Mouse (Mus musculus): Measurements from ENCODE around the gene Nrl.

Gene Nrl

DNA sequence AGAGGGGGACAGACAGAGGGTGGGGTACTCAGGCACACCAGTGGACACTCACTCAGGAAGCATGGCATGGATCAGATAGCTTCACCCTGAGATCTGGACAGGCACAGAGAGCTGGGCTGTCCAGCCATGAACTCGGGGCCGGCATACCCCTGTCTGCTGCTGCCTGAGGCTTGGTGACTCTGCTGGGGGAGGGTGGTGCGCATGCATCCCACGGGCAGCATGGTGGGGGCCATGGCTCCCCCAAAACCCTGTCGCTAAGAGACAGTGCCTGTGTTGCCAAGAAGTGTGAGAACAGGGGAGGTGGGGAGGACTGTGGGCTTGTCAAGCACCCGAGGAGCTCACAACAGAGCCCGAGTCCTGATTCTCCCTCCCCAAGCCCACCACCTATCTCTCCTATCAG, 13.7 kb downstream of the Nrl start:
- CTCF ChIA-PET, result interaction anchor here in 3 of 4 experiments (0.6 to 2.8 kb wide), 5 partner anchors 9 to 686 kb away, joined by 3 to 14 read pairs (median 4); no protein-coding TSS in a partner anchor
- POLR2A ChIA-PET, result interaction anchor here in 2 of 4 experiments (0.5 to 1.2 kb wide), 7 partner anchors 9 to 248 kb away, joined by 3 to 6 read pairs (median 3); partner anchors contain the start of genes Pck2 (in 2 of the 2), Dhrs1 (in 1 of the 2), Dhrs4 (in 1 of the 2) and Nop9 (in 1 of the 2)

GRCm38 (mm10) chr14:55510125-55510731, 14.6 kb downstream of the Nrl start, which contains the start of gene Cpne6:
Cpne6 (plus strand) TSS chr14:55510445.
- POLR2A ChIA-PET, result interaction anchor here in 3 of 4 experiments (0.6 to 1.8 kb wide), 5 partner anchors 9 to 657 kb away, joined by 3 to 6 read pairs (median 5); partner anchors contain the start of genes Carmil3 (in 1 of the 3) and Pck2 (in 1 of the 3)
- CTCF ChIA-PET, result interaction anchor here (0.5 to 2.8 kb wide), 8 partner anchors 10 to 686 kb away, joined by 3 to 14 read pairs (median 3); no protein-coding TSS in a partner anchor

GRCm38 (mm10) chr14:55509540-55509939, 15.2 kb downstream of the Nrl start:
- CTCF ChIA-PET, result interaction anchor here in 3 of 4 experiments (0.5 to 2.8 kb wide), 4 partner anchors 12 to 365 kb away, joined by 3 to 14 read pairs (median 3); no protein-coding TSS in a partner anchor
- POLR2A ChIA-PET, result interaction anchor here in 2 of 4 experiments (0.7 to 1.8 kb wide), 2 partner anchors 18 to 657 kb away, joined by 3 to 5 read pairs; partner anchors contain the start of gene Carmil3 (in 1 of the 2)

GRCm38 (mm10) chr14:55507801-55508200, 17.0 kb downstream of the Nrl start:
- ChIA-PET POLR2A (interaction anchor here in 2 of 4 experiments (0.5 to 1.7 kb wide), 2 partner anchors 10 to 11 kb away, joined by 3 to 5 read pairs; no protein-coding TSS in a partner anchor), CTCF (interaction anchor here in 1 of 4 experiments (0.9 kb wide), 2 partner anchors 11 to 50 kb away, joined by 3 to 4 read pairs; no protein-coding TSS in a partner anchor)

DNA sequence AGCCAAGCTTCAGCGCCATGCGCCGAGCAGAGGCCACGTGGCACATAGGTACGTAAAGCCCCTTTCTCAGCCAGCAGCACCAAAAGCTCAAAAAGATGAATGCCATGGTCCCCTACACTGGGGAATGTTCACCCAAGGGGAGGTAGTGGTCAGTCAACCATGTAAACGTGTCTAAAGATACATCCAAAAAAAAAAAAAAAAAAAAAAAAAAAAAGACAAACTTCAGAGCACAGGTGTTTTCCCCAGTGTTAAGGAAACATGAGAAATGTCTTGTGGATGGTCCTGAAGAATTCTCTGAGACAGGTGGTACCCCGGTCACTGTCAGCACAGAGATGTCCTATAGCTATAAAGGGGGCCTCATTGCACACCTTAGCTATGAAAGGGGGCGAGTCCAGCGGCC, 19.2 kb downstream of the Nrl start:
- POLR2A ChIA-PET, result interaction anchor here in 1 of 4 experiments (0.6 to 0.8 kb wide), 2 partner anchors 19 to 55 kb away, joined by 3 read pairs; partner anchors contain the start of genes A730061H03Rik and Nrl
- CTCF ChIA-PET, result interaction anchor here in 2 of 4 experiments (0.6 to 1.1 kb wide), 3 partner anchors 8 to 292 kb away, joined by 3 to 9 read pairs (median 5); no protein-coding TSS in a partner anchor

DNA sequence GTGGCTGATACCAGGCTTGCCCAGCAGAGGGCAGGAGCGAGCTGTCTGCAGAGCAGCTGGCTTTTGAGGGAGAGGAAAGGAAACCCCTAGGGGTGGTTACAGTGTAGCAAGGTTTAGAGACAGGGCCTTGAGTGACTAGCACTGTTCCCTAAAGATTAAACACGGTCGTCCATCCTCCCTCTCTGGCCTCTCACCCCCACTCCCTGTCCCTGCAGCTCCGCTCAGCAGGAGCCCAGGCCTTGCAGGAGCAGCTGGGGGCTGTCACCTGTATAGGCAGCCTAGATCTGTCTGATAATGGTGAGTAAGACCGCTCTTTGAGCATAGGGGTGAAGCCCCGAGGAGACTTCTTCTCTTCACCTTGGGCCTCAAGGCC, 27.3 kb downstream of the Nrl start:
- ChIA-PET CTCF (interaction anchor here (0.5 to 2.0 kb wide), 89 partner anchors 8 to 817 kb away, joined by 3 to 31 read pairs (median 4); partner anchors contain the start of genes Cpne6 (in 4 of the 4), Dhrs4 (in 4 of the 4), A730061H03Rik (in 3 of the 4) and Dcaf11 (in 3 of the 4)), POLR2A (interaction anchor here (0.5 to 2.0 kb wide), 24 partner anchors 10 to 1088 kb away, joined by 3 to 10 read pairs (median 4); partner anchors contain the start of genes Dhrs4 (in 2 of the 4), Pck2 (in 2 of the 4), A730061H03Rik (in 1 of the 4) and Ngdn (in 1 of the 4))

- ChIA-PET POLR2A (interaction anchor here (0.5 to 2.0 kb wide), 24 partner anchors 11 to 1087 kb away, joined by 3 to 10 read pairs (median 4); partner anchors contain the start of genes Dhrs4 (in 2 of the 4), Pck2 (in 2 of the 4), A730061H03Rik (in 1 of the 4) and Ngdn (in 1 of the 4)), CTCF (interaction anchor here (0.5 to 2.0 kb wide), 99 partner anchors 8 to 1084 kb away, joined by 3 to 31 read pairs (median 4); partner anchors contain the start of genes Cpne6 (in 4 of the 4), Dhrs4 (in 4 of the 4), A730061H03Rik (in 3 of the 4) and Dcaf11 (in 3 of the 4))
Observed at GRCm38 (mm10) chr14:55496761-55497448, 27.9 kb downstream of the Nrl start.

DNA sequence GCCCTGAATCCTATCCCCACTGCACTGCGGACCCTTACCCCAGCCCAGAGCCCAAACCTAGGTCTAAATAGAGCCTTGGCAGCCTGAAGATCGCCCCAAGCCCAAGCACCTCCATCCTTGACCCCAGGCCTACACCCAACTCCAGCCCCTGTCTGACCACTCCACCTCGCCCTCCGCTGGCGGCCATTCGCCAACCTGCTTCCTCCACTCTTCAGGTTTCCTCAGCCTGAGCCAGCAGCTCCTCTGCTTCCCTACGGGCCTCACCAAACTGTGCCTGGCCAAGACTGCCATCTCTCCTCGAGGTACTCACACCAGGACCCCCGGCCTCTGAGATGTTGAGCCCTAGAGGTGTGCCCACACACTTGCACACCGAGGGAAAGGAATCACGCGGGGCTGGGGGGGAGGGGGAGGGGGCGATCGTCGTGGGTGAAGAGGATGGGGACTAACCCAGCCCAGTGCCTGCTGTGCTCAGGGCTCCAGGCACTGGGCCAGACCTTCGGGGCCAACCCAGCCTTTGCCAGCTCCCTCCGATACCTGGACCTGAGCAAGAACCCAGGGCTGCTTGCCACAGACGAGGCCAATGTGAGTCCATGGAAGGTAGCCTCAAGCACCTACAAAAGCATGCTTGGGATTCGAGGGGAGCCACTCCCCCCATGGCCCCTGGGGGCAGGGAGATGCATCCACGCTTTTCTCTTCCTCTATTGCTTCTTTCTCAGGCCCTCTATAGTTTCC, 29.1 kb downstream of the Nrl start:
- CTCF ChIA-PET, result interaction anchor here in 3 of 4 experiments (0.7 to 2.6 kb wide), 6 partner anchors 17 to 376 kb away, joined by 3 to 8 read pairs (median 4); partner anchors contain the start of gene Dhrs4 (in 1 of the 3)
- POLR2A ChIA-PET, result interaction anchor here in 1 of 4 experiments (1.2 kb wide), 1 partner anchor 9 kb away, joined by 3 read pairs; no protein-coding TSS in a partner anchor

GRCm38 (mm10) chr14:55492103-55492502, 32.7 kb downstream of the Nrl start:
- POLR2A ChIA-PET, result interaction anchor here in 3 of 4 experiments (0.6 to 2.9 kb wide), 18 partner anchors 10 to 323 kb away, joined by 3 to 25 read pairs (median 5); partner anchors contain the start of genes Dhrs4 (in 3 of the 3), A730061H03Rik (in 2 of the 3), Dcaf11 (in 2 of the 3) and Pck2 (in 2 of the 3)
- CTCF ChIA-PET, result interaction anchor here (0.6 to 3.2 kb wide), 12 partner anchors 9 to 838 kb away, joined by 3 to 37 read pairs (median 4); partner anchors contain the start of genes Dhrs4 (in 3 of the 4) and Ripk3 (in 1 of the 4)

DNA sequence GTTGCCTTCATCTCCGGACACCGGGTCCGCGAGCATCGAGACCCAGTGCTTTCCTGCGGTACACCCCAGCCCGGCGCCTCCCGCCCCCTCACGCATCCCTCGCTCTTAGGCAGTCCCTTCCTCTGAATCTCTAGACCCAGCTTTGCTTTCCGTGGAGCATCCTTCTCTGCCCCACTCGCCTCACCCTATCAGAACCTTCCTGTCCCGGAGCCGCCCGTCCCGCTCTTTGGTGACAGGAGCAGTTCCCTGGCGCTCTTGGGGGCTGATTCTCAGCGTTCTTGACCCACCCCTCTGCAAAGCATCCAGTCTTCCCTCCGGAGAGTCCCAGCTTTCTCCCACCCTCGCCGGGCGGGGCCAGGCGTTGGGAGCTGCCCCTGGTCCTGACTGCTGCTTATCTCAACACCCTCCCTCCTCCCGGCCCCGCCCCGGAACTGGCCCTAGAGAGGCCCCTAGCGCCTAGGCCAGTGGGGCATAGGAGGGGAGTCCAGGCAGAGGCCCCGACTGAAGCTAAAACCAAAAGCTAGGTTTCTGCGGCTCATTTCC, 33.4 kb downstream of the Nrl start:
- CTCF ChIA-PET, result interaction anchor here (0.5 to 3.2 kb wide), 24 partner anchors 8 to 837 kb away, joined by 3 to 37 read pairs (median 3); partner anchors contain the start of genes Dhrs4 (in 4 of the 4), A730061H03Rik (in 1 of the 4) and Ripk3 (in 1 of the 4)
- POLR2A ChIA-PET, result interaction anchor here (0.6 to 2.9 kb wide), 31 partner anchors 9 to 868 kb away, joined by 3 to 25 read pairs (median 4); partner anchors contain the start of genes Dhrs4 (in 3 of the 4), Pck2 (in 3 of the 4), A730061H03Rik (in 2 of the 4) and Dcaf11 (in 2 of the 4)

DNA sequence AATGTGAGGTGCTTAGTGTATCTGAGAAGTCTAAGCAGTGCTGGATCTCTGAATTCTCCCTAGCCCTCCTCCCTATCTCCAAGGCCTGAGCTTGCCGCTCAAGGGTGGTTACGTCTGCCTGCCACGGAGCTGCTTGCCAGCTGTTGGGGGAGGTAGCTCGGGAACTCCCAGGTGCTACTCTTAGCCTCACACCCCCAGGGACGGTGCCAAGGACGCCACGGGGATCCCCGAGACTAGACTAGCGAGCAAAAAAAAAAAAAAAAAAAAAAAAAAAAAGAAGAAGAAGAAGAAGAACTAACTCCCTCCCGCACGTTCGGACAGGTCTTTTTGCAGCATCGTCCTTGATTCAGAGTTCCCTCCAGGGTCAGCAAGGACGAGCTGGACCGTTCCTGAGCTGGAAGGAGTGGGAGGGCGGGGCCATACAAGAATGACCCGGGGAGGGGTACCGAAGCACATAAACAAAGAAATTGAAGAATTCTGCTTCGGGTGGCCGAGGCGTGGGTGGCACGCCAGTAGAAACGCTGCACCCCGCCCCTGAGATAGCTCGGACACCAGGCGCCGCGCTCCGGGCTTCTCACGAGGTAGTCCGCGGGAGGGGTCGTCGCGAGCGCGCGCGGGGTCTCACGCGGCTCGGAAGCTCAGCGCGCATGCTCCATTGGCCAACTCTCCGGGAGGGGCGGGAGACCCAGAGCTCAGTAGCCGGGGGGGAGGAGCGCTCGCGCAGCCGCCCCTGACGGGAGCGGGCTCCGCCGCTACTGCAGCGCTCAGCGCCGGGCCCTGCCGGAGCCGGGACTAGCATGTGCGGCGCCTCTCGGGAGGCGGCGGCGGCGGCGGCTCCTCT, 34.2 kb downstream of the Nrl start, which contains the start of gene Carmil3:
TSS of gene Carmil3 (plus strand) at position 291 of the 841 bp plus-strand sequence.
- ChIA-PET CTCF (interaction anchor here (0.5 to 3.2 kb wide), 20 partner anchors 9 to 453 kb away, joined by 3 to 37 read pairs (median 3); partner anchors contain the start of genes Dhrs4 (in 4 of the 4) and A730061H03Rik (in 1 of the 4)), POLR2A (interaction anchor here (0.6 to 2.9 kb wide), 34 partner anchors 8 to 534 kb away, joined by 3 to 25 read pairs (median 4); partner anchors contain the start of genes Dhrs4 (in 3 of the 4), Pck2 (in 3 of the 4), A730061H03Rik (in 2 of the 4) and Dcaf11 (in 2 of the 4))

DNA sequence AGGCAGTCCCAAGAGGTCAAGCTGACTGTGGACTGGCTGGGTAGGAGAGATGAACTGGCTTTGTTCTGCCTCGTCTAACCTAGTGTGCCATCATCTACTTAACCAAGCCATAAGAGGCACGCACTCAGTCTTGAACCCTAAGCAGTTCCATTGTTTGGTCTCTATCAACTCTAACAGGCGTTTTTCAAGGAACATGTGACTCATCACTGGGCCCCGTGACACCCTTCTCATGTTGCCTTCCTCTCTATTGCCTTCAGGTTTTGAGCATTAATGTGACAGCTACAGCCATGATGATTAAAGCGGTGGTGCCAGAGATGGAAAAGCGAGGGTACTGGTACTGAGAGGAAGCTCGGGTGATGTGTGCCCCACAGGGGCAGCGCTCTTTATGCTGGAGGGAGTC, 37.9 kb downstream of the Nrl start:
- CTCF ChIA-PET, result interaction anchor here in 2 of 4 experiments (0.6 to 1.2 kb wide), 3 partner anchors 8 to 49 kb away, joined by 3 to 5 read pairs (median 4); partner anchors contain the start of gene Dhrs4 (in 1 of the 2)
- POLR2A ChIA-PET, result interaction anchor here in 2 of 4 experiments (0.6 to 1.1 kb wide), 2 partner anchors 8 to 475 kb away, joined by 3 to 4 read pairs; no protein-coding TSS in a partner anchor

- CTCF ChIA-PET, result interaction anchor here in 1 of 4 experiments (0.6 kb wide), 1 partner anchor 1343 kb away, joined by 3 read pairs; no protein-coding TSS in a partner anchor
- POLR2A ChIA-PET, result interaction anchor here in 1 of 4 experiments (0.6 to 1.7 kb wide), 2 partner anchors 13 to 85 kb away, joined by 5 read pairs; no protein-coding TSS in a partner anchor
Observed at GRCm38 (mm10) chr14:55484430-55485085, 40.2 kb downstream of the Nrl start.

DNA sequence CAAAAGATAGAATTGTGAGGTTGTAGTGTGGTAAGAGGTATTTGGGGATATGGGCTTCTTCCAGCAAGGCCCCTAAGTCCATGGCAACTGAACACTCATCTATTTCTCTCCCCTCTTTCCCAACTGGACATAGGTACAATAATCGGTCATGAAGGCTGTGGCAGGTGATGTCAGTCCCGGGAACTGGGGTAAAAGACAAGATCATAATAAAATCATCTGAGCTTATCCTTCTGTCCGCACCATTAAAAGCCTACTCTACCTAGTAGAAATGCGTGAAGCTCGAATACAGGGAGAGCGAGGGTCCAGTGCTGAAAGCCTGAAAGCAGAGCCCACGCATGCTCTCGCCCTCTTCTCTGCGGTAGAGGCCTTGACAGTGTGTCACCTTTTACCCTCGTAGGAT, 45.2 kb downstream of the Nrl start:
- POLR2A ChIA-PET, result interaction anchor here (0.5 to 3.4 kb wide), 48 partner anchors 9 to 465 kb away, joined by 3 to 25 read pairs (median 4); partner anchors contain the start of genes Carmil3 (in 3 of the 4), Pck2 (in 3 of the 4), Nrl (in 2 of the 4) and A730061H03Rik (in 1 of the 4)
- CTCF ChIA-PET, result interaction anchor here (0.5 to 2.9 kb wide), 66 partner anchors 9 to 622 kb away, joined by 3 to 37 read pairs (median 5); partner anchors contain the start of genes Carmil3 (in 3 of the 4), Pck2 (in 2 of the 4), A730061H03Rik (in 1 of the 4) and Ap1g2 (in 1 of the 4)
